Mouse (Mus musculus) embryonic facial prominence, embryonic 13.5 days (tissue): Measurements from ENCODE around the gene Cdc42ep1. TPM values are rescaled to one million over a fixed set of nuclear protein-coding genes. Genes with fewer than 3 reads are reported as not detected.

Experiments
- ATAC-seq: fragments of 200-750 bp; cut with Nextera tagmentation; 2 replicates; pipeline ENCODE4 v1.8.0; 2017; ENCODE audit warnings: low read depth; ENCODE audit not compliant: insufficient number of reproducible peaks, insufficient read depth, low FRiP score, low TSS enrichment
- H3K27ac ChIP-seq: fragments of 300-500 bp; sonication (generic); 2 replicates; pipeline ENCODE4 v1.5.1; 2015; ENCODE audit warnings: moderate library complexity, mild to moderate bottlenecking, inconsistent platforms
- H3K27me3 ChIP-seq: fragments of 300-500 bp; sonication (generic); 2 replicates; pipeline ENCODE4 v1.6.1; 2015; ENCODE audit warnings: mild to moderate bottlenecking, inconsistent platforms
- H3K36me3 ChIP-seq: fragments of 300-500 bp; sonication (generic); 2 replicates; pipeline ENCODE4 v1.6.1; 2015; ENCODE audit warnings: mild to moderate bottlenecking, inconsistent platforms
- H3K4me1 ChIP-seq: fragments of 300-500 bp; sonication (generic); 2 replicates; pipeline ENCODE4 v1.6.1; 2015; ENCODE audit warnings: inconsistent platforms
- H3K4me2 ChIP-seq: fragments of 300-500 bp; sonication (generic); 2 replicates; pipeline ENCODE4 v1.6.1; 2015; ENCODE audit warnings: moderate library complexity, mild to moderate bottlenecking, inconsistent platforms
- H3K4me3 ChIP-seq: fragments of 300-500 bp; sonication (generic); 2 replicates; pipeline ENCODE4 v1.5.1; 2015; ENCODE audit warnings: mild to moderate bottlenecking, inconsistent platforms
- H3K9ac ChIP-seq: fragments of 300-500 bp; sonication (generic); 2 replicates; pipeline ENCODE4 v1.6.1; 2015; ENCODE audit warnings: mild to moderate bottlenecking, inconsistent platforms
- H3K9me3 ChIP-seq: fragments of 300-500 bp; sonication (generic); 2 replicates; pipeline ENCODE4 v1.6.1; 2016; ENCODE audit warnings: inconsistent platforms
- WGBS: fragments of 180-500 bp; shearing (Covaris S2); methylation state at CpG from one replicate; pipeline ENCODE4 v1.1.7; 2015; ENCODE audit warnings: mixed read lengths; 5-methylcytosine and 5-hydroxymethylcytosine counted together
- polyA plus RNA-seq: library from polyadenylated mRNA; unstranded; fragments of >200 nt; fragmentation: Nextera tagmentation; extraction: Ambion mirVana; gene quantifications from 2 replicates; pipeline ENCODE4 v1.2.1, GENCODE M21; 2015

The Cdc42ep1 gene
- polyA plus RNA-seq = 25.2 and 28.6 TPM in 2 replicates

- ATAC-seq = peak; percentile 49; the same call in 1 of the 2 replicates
- H3K4me3 ChIP-seq = peak within 1 kb of the TSS; percentile 61
- peaks cover 73% of the 10 kb centered on the region for H3K4me1 ChIP-seq
- peaks cover 6% of the 10 kb centered on the region for H3K36me3 ChIP-seq
- no peaks in the 10 kb centered on the region; the same call in 1 of the 2 replicates for H3K27me3 ChIP-seq
- peak within 1 kb of the TSS; percentile 86 for H3K27ac ChIP-seq
- peak within 1 kb of the TSS; percentile 84 for H3K4me2 ChIP-seq
- under 1% methylated on average over 80 of the region's 86 CpGs for WGBS
- no peaks in the 10 kb centered on the region for H3K9me3 ChIP-seq
- peak within 1 kb of the TSS; percentile 88 for H3K9ac ChIP-seq
Observed at GRCm38 (mm10) chr15:78842371-78843163, at the start of gene Cdc42ep1. TSS of gene Cdc42ep1 (plus strand) at chr15:78842624.

- Histone ChIP-seq H3K36me3 (no peaks in the 10 kb centered on the region; the same call in 1 of the 2 replicates), H3K4me3 (no peak overlapping the region), H3K9me3 (no peaks in the 10 kb centered on the region), H3K27ac (no peak overlapping the region), H3K4me1 (peaks cover 11% of the 10 kb centered on the region; the same call in 1 of the 2 replicates), H3K27me3 (peaks cover 32% of the 10 kb centered on the region), H3K9ac (no peak overlapping the region), H3K4me2 (no peak overlapping the region)
- WGBS = 36% methylated on average over 25 of the region's 25 CpGs
- ATAC-seq = no peak
Observed at GRCm38 (mm10) chr15:78796196-78797059, 46.0 kb upstream of the Cdc42ep1 start.

GRCm38 (mm10) chr15:78797060-78797329, 45.4 kb upstream of the Cdc42ep1 start:
- WGBS = 79% methylated on average over 8 of the region's 8 CpGs
- Histone ChIP-seq H3K27ac (no peak overlapping the region), H3K9ac (no peak overlapping the region), H3K4me3 (no peak overlapping the region), H3K4me1 (peaks cover 16% of the 10 kb centered on the region; the same call in 1 of the 2 replicates), H3K9me3 (no peaks in the 10 kb centered on the region), H3K27me3 (peaks cover 38% of the 10 kb centered on the region), H3K36me3 (no peaks in the 10 kb centered on the region; the same call in 1 of the 2 replicates), H3K4me2 (no peak overlapping the region)
- ATAC-seq = no peak

GRCm38 (mm10) chr15:78799029-78799428, 43.4 kb upstream of the Cdc42ep1 start:
- 40% methylated on average over 15 of the region's 21 CpGs for WGBS
- Histone ChIP-seq H3K4me3 (no peak overlapping the region), H3K4me1 (peaks cover 33% of the 10 kb centered on the region), H3K9me3 (no peaks in the 10 kb centered on the region), H3K36me3 (no peaks in the 10 kb centered on the region), H3K4me2 (peak overlapping the region; percentile 34), H3K27ac (no peak overlapping the region), H3K27me3 (peaks cover 58% of the 10 kb centered on the region), H3K9ac (peak overlapping the region; percentile 21; the same call in 1 of the 2 replicates)
- no peak for ATAC-seq

- Histone ChIP-seq H3K9me3 (no peaks in the 10 kb centered on the region), H3K36me3 (no peaks in the 10 kb centered on the region), H3K4me2 (peak overlapping the region; percentile 96), H3K4me1 (peaks cover 31% of the 10 kb centered on the region), H3K27ac (no peak overlapping the region), H3K9ac (no peak overlapping the region), H3K4me3 (peak overlapping the region; percentile 63), H3K27me3 (peaks cover 71% of the 10 kb centered on the region)
- 22% methylated on average over 9 of the region's 9 CpGs for WGBS
- ATAC-seq = no peak
Observed at GRCm38 (mm10) chr15:78801571-78801970, 40.9 kb upstream of the Cdc42ep1 start.

GRCm38 (mm10) chr15:78801971-78802741, 40.3 kb upstream of the Cdc42ep1 start:
- peak overlapping the region; percentile 96 for H3K4me2 ChIP-seq
- peak overlapping the region; percentile 74 for H3K9ac ChIP-seq
- H3K36me3 ChIP-seq = no peaks in the 10 kb centered on the region
- peaks cover 36% of the 10 kb centered on the region for H3K4me1 ChIP-seq
- 2% methylated on average over 67 of the region's 67 CpGs for WGBS
- peak overlapping the region; percentile 63 for H3K4me3 ChIP-seq
- peaks cover 66% of the 10 kb centered on the region for H3K27me3 ChIP-seq
- H3K9me3 ChIP-seq = no peaks in the 10 kb centered on the region
- H3K27ac ChIP-seq = no peak overlapping the region
- ATAC-seq = no peak

- H3K27me3 ChIP-seq = peaks cover 63% of the 10 kb centered on the region
- no peaks in the 10 kb centered on the region for H3K9me3 ChIP-seq
- peaks cover 41% of the 10 kb centered on the region for H3K4me1 ChIP-seq
- no peak within 1 kb of the TSS for H3K27ac ChIP-seq
- 1% methylated on average over 70 of the region's 70 CpGs for WGBS
- H3K4me3 ChIP-seq = peak within 1 kb of the TSS; percentile 63
- H3K36me3 ChIP-seq = no peaks in the 10 kb centered on the region
- H3K4me2 ChIP-seq = peak within 1 kb of the TSS; percentile 96
- peak within 1 kb of the TSS; percentile 74 for H3K9ac ChIP-seq
- peak; percentile 40; the same call in 1 of the 2 replicates for ATAC-seq
Observed at GRCm38 (mm10) chr15:78802776-78803391, 39.5 kb upstream of the Cdc42ep1 start, which contains the start of gene Card10. TSS of gene Card10 (minus strand) at chr15:78803042.

- peaks cover 41% of the 10 kb centered on the region for H3K4me1 ChIP-seq
- peak overlapping the region; percentile 96 for H3K4me2 ChIP-seq
- H3K27ac ChIP-seq = no peak overlapping the region
- H3K36me3 ChIP-seq = no peaks in the 10 kb centered on the region
- H3K9ac ChIP-seq = no peak overlapping the region
- WGBS = 9% methylated on average over 8 of the region's 8 CpGs
- no peaks in the 10 kb centered on the region for H3K9me3 ChIP-seq
- H3K4me3 ChIP-seq = peak overlapping the region; percentile 63; the same call in 1 of the 2 replicates
- H3K27me3 ChIP-seq = peaks cover 57% of the 10 kb centered on the region
- no peak for ATAC-seq
Observed at GRCm38 (mm10) chr15:78803499-78803900, 38.9 kb upstream of the Cdc42ep1 start.

- Histone ChIP-seq H3K9me3 (no peaks in the 10 kb centered on the region), H3K4me1 (peaks cover 38% of the 10 kb centered on the region), H3K4me2 (no peak overlapping the region), H3K27ac (no peak overlapping the region), H3K9ac (no peak overlapping the region), H3K27me3 (peaks cover 56% of the 10 kb centered on the region), H3K36me3 (no peaks in the 10 kb centered on the region), H3K4me3 (no peak overlapping the region)
- 9% methylated on average over 6 of the region's 6 CpGs for WGBS
- ATAC-seq = no peak
Observed at GRCm38 (mm10) chr15:78804326-78804725, 38.1 kb upstream of the Cdc42ep1 start.

- ATAC-seq = no peak
- Histone ChIP-seq H3K4me3 (no peak overlapping the region), H3K4me1 (peaks cover 43% of the 10 kb centered on the region), H3K4me2 (no peak overlapping the region), H3K9ac (no peak overlapping the region), H3K9me3 (no peaks in the 10 kb centered on the region), H3K36me3 (no peaks in the 10 kb centered on the region), H3K27me3 (peaks cover 56% of the 10 kb centered on the region), H3K27ac (no peak overlapping the region)
- WGBS = 74% methylated on average over 2 of the region's 2 CpGs
Observed at GRCm38 (mm10) chr15:78805351-78805750, 37.1 kb upstream of the Cdc42ep1 start.
